Mouse (Mus musculus) midbrain, embryonic 12.5 days (tissue): ENCODE measurements around the gene Nek7. TPM values are rescaled to one million over a fixed set of nuclear protein-coding genes. Genes with fewer than 3 reads are reported as not detected.

Experiments used
- ATAC-seq: fragments of 200-750 bp; cut with Nextera tagmentation; 2 replicates; pipeline ENCODE4 v1.8.0; 2017; ENCODE audit warnings: low read depth, moderate TSS enrichment, moderate library complexity; ENCODE audit not compliant: low FRiP score
- H3K27ac ChIP-seq: fragments of 300-500 bp; sonication (generic); replicated peaks from 2 replicates; pipeline ENCODE4 v1.5.1; 2016; ENCODE audit warnings: mild to moderate bottlenecking
- H3K27me3 ChIP-seq: fragments of 300-500 bp; sonication (generic); 2 replicates; pipeline ENCODE4 v1.6.1; 2016; ENCODE audit warnings: mild to moderate bottlenecking
- H3K36me3 ChIP-seq: fragments of 300-500 bp; sonication (generic); 2 replicates; pipeline ENCODE4 v1.6.1; 2016
- H3K4me1 ChIP-seq: fragments of 300-500 bp; sonication (generic); 2 replicates; pipeline ENCODE4 v1.6.1; 2016
- H3K4me2 ChIP-seq: fragments of 300-500 bp; sonication (generic); replicated peaks from 2 replicates; pipeline ENCODE4 v1.6.1; 2016; ENCODE audit warnings: mild to moderate bottlenecking, moderate library complexity
- H3K4me3 ChIP-seq: fragments of 300-500 bp; sonication (generic); 2 replicates; pipeline ENCODE4 v1.5.1; 2016; ENCODE audit warnings: mild to moderate bottlenecking
- H3K9ac ChIP-seq: fragments of 300-500 bp; sonication (generic); replicated peaks from 2 replicates; pipeline ENCODE4 v1.6.1; 2016; ENCODE audit warnings: mild to moderate bottlenecking, moderate library complexity
- H3K9me3 ChIP-seq: fragments of 300-500 bp; sonication (generic); 2 replicates; pipeline ENCODE4 v1.6.1; 2016; ENCODE audit warnings: mild to moderate bottlenecking
- WGBS: fragments of 180-500 bp; shearing (Covaris S2); methylation state at CpG from one replicate; pipeline ENCODE4 v1.1.7; 2016; 5-methylcytosine and 5-hydroxymethylcytosine counted together
- polyA plus RNA-seq: library from polyadenylated mRNA; unstranded; fragments of >200 nt; fragmentation: Nextera tagmentation; extraction: Ambion mirVana; gene quantifications from 2 replicates; pipeline ENCODE4 v1.2.1, GENCODE M21; 2016

Nek7 gene
- polyA plus RNA-seq, 1 experiment from 2014 or later, result 31.0 TPM

- WGBS, result 96% methylated on average over 2 of the region's 2 CpGs
- H3K9ac ChIP-seq, result no peak overlapping the region
- no peaks in the 10 kb centered on the region for H3K36me3 ChIP-seq
- no peaks in the 10 kb centered on the region for H3K27me3 ChIP-seq
- no peak overlapping the region for H3K4me2 ChIP-seq
- no peak overlapping the region for H3K4me3 ChIP-seq
- no peaks in the 10 kb centered on the region for H3K9me3 ChIP-seq
- H3K4me1 ChIP-seq, result peaks cover 7% of the 10 kb centered on the region; the same call in 1 of the 2 replicates
- no peak for ATAC-seq
- no peak overlapping the region for H3K27ac ChIP-seq
Measured at GRCm38 (mm10) chr1:138604736-138605135, 15.2 kb downstream of the Nek7 start.

- no peaks in the 10 kb centered on the region for H3K27me3 ChIP-seq
- no peak overlapping the region for H3K4me3 ChIP-seq
- H3K27ac ChIP-seq, result no peak overlapping the region
- peaks cover 12% of the 10 kb centered on the region for H3K4me1 ChIP-seq
- H3K9ac ChIP-seq, result no peak overlapping the region
- WGBS, result 91% methylated on average over 4 of the region's 4 CpGs
- no peaks in the 10 kb centered on the region for H3K9me3 ChIP-seq
- H3K4me2 ChIP-seq, result no peak overlapping the region
- no peaks in the 10 kb centered on the region for H3K36me3 ChIP-seq
- ATAC-seq, result no peak
Measured at GRCm38 (mm10) chr1:138603974-138604373, 16.0 kb downstream of the Nek7 start.

GRCm38 (mm10) chr1:138598087-138598486, 21.9 kb downstream of the Nek7 start:
- Histone ChIP-seq H3K9me3 (no peaks in the 10 kb centered on the region), H3K36me3 (no peaks in the 10 kb centered on the region), H3K4me1 (peaks cover 19% of the 10 kb centered on the region), H3K4me2 (no peak overlapping the region), H3K4me3 (no peak overlapping the region), H3K27ac (no peak overlapping the region), H3K27me3 (no peaks in the 10 kb centered on the region), H3K9ac (no peak overlapping the region)
- WGBS, result 97% methylated on average over 11 of the region's 11 CpGs
- no peak for ATAC-seq

GRCm38 (mm10) chr1:138596127-138596706, 23.7 kb downstream of the Nek7 start:
- Histone ChIP-seq H3K4me3 (no peak overlapping the region), H3K27ac (no peak overlapping the region), H3K4me1 (peaks cover 19% of the 10 kb centered on the region), H3K36me3 (0 out of 2 replicates have a peak, but pooled peaks cover 3% of the 10 kb centered on the region), H3K9me3 (no peaks in the 10 kb centered on the region), H3K27me3 (no peaks in the 10 kb centered on the region), H3K9ac (no peak overlapping the region), H3K4me2 (no peak overlapping the region)
- WGBS, result 71% methylated on average over 4 of the region's 4 CpGs
- ATAC-seq, result no peak

- WGBS, result 71% methylated on average over 5 of the region's 5 CpGs
- H3K9me3 ChIP-seq, result no peaks in the 10 kb centered on the region
- H3K9ac ChIP-seq, result no peak overlapping the region
- H3K4me3 ChIP-seq, result no peak overlapping the region
- H3K27me3 ChIP-seq, result no peaks in the 10 kb centered on the region
- H3K27ac ChIP-seq, result no peak overlapping the region
- ATAC-seq, result no peak
- H3K4me1 ChIP-seq, result peaks cover 12% of the 10 kb centered on the region
- H3K4me2 ChIP-seq, result no peak overlapping the region
- H3K36me3 ChIP-seq, result 0 out of 2 replicates have a peak, but pooled peaks cover 3% of the 10 kb centered on the region
Measured at GRCm38 (mm10) chr1:138594910-138595309, 25.0 kb downstream of the Nek7 start.

GRCm38 (mm10) chr1:138593922-138594321, 26.0 kb downstream of the Nek7 start:
- Histone ChIP-seq H3K9me3 (no peaks in the 10 kb centered on the region), H3K4me2 (no peak overlapping the region), H3K36me3 (0 out of 2 replicates have a peak, but pooled peaks cover 3% of the 10 kb centered on the region), H3K9ac (no peak overlapping the region), H3K27ac (no peak overlapping the region), H3K4me3 (no peak overlapping the region), H3K4me1 (peaks cover 7% of the 10 kb centered on the region; the same call in 1 of the 2 replicates), H3K27me3 (no peaks in the 10 kb centered on the region)
- no peak for ATAC-seq
- WGBS, result 89% methylated on average over 5 of the region's 5 CpGs

GRCm38 (mm10) chr1:138592466-138592865, 27.5 kb downstream of the Nek7 start:
- Histone ChIP-seq H3K4me2 (no peak overlapping the region), H3K4me3 (no peak overlapping the region), H3K9me3 (no peaks in the 10 kb centered on the region), H3K9ac (no peak overlapping the region), H3K27ac (no peak overlapping the region), H3K36me3 (0 out of 2 replicates have a peak, but pooled peaks cover 3% of the 10 kb centered on the region), H3K27me3 (no peaks in the 10 kb centered on the region), H3K4me1 (peaks cover 7% of the 10 kb centered on the region; the same call in 1 of the 2 replicates)
- no peak for ATAC-seq
- 97% methylated on average over 4 of the region's 4 CpGs for WGBS

GRCm38 (mm10) chr1:138590451-138591022, 29.4 kb downstream of the Nek7 start:
- Histone ChIP-seq H3K27me3 (no peaks in the 10 kb centered on the region), H3K4me2 (no peak overlapping the region), H3K36me3 (0 out of 2 replicates have a peak, but pooled peaks cover 3% of the 10 kb centered on the region), H3K9ac (no peak overlapping the region), H3K27ac (no peak overlapping the region), H3K4me3 (no peak overlapping the region), H3K4me1 (peaks cover 4% of the 10 kb centered on the region; the same call in 1 of the 2 replicates), H3K9me3 (no peaks in the 10 kb centered on the region)
- no peak for ATAC-seq
- 94% methylated on average over 8 of the region's 8 CpGs for WGBS

- no peak for ATAC-seq
- no peaks in the 10 kb centered on the region for H3K9me3 ChIP-seq
- 83% methylated on average over 3 of the region's 3 CpGs for WGBS
Measured at GRCm38 (mm10) chr1:138589126-138589525, 30.8 kb downstream of the Nek7 start.

GRCm38 (mm10) chr1:138587812-138588211, 32.1 kb downstream of the Nek7 start:
- H3K9ac ChIP-seq, result no peak overlapping the region
- no peak for ATAC-seq
- H3K9me3 ChIP-seq, result no peaks in the 10 kb centered on the region
- H3K4me2 ChIP-seq, result no peak overlapping the region
- no peaks in the 10 kb centered on the region; the same call in 1 of the 2 replicates for H3K4me1 ChIP-seq
- 75% methylated on average over 3 of the region's 3 CpGs for WGBS
- H3K27ac ChIP-seq, result no peak overlapping the region
- H3K27me3 ChIP-seq, result no peaks in the 10 kb centered on the region
- H3K36me3 ChIP-seq, result 0 out of 2 replicates have a peak, but pooled peaks cover 3% of the 10 kb centered on the region
- no peak overlapping the region for H3K4me3 ChIP-seq

More at GRCm38 (mm10) chr1:138589126-138589525, 30.8 kb downstream of the Nek7 start:
- Histone ChIP-seq H3K9ac (no peak overlapping the region), H3K27ac (no peak overlapping the region), H3K4me2 (no peak overlapping the region), H3K36me3 (0 out of 2 replicates have a peak, but pooled peaks cover 3% of the 10 kb centered on the region), H3K4me3 (no peak overlapping the region), H3K4me1 (no peaks in the 10 kb centered on the region; the same call in 1 of the 2 replicates), H3K27me3 (no peaks in the 10 kb centered on the region)

- Histone ChIP-seq H3K27ac (no peak overlapping the region), H3K36me3 (no peaks in the 10 kb centered on the region), H3K4me3 (no peak overlapping the region), H3K4me2 (no peak overlapping the region), H3K9ac (no peak overlapping the region), H3K4me1 (no peaks in the 10 kb centered on the region; the same call in 1 of the 2 replicates), H3K27me3 (no peaks in the 10 kb centered on the region), H3K9me3 (no peaks in the 10 kb centered on the region)
- ATAC-seq, result no peak
- 97% methylated on average over 2 of the region's 2 CpGs for WGBS
Measured at GRCm38 (mm10) chr1:138586891-138587290, 33.0 kb downstream of the Nek7 start.

GRCm38 (mm10) chr1:138584423-138585013, 35.4 kb downstream of the Nek7 start:
- no peak for ATAC-seq
- WGBS, result 97% methylated on average over 2 of the region's 2 CpGs
- H3K9me3 ChIP-seq, result no peaks in the 10 kb centered on the region

More at GRCm38 (mm10) chr1:138584423-138585013, 35.4 kb downstream of the Nek7 start:
- H3K4me3 ChIP-seq, result no peak overlapping the region
- H3K36me3 ChIP-seq, result no peaks in the 10 kb centered on the region
- H3K4me1 ChIP-seq, result no peaks in the 10 kb centered on the region; the same call in 1 of the 2 replicates
- H3K27me3 ChIP-seq, result no peaks in the 10 kb centered on the region
- no peak overlapping the region for H3K4me2 ChIP-seq
- H3K9ac ChIP-seq, result no peak overlapping the region
- H3K27ac ChIP-seq, result no peak overlapping the region
